ENCODE assay signal across 17 mouse cellular contexts in the genomic region with DNA sequence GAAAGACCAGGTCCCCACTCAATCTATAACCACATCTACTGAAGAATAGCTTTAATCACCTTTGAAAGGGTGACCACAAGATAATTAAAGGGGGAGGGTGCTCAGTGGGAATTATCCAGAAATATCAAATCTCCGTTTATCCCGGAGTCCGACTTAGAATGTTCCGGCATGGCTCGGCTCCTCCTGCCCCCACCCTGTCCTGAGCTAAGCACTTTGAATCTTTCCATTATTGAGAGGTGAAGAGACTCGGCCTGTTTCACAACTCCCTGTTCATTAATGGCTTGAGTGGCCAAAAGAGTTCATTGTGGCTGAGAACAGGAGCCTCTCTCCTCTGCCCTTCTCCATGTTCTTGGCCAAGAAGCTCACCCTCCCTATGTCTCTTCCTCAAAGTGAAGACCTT.
A peak's percentile ranks its signal among the peaks of the same experiment; 100 is the strongest.
DNase-seq lines count a peak whose midpoint lies in the region; ATAC-seq and TF ChIP-seq lines count a peak whose summit lies in the region.
"Had no signal": no experiment of that assay in that cellular context is flagged by ENCODE, and none has a peak within 500 bp of the region (broad histone marks: within the 10 kb centered on the region; RNA-seq: fewer than 3 reads in every experiment).

No protein-coding gene starts in this region.

- peaks cover 14% of the 10 kb centered on the region for H3K4me1 ChIP-seq in forebrain, embryonic 10.5 days
- H3K4me1 ChIP-seq in forebrain, embryonic 15.5 days, result peaks cover 8% of the 10 kb centered on the region
- peaks cover 3% of the 10 kb centered on the region; the same call in 1 of the 2 replicates for H3K4me1 ChIP-seq in lung, postnatal 0 days (ENCODE audit: insufficient read depth, low read depth, low read length)
- peaks cover 16% of the 10 kb centered on the region; the same call in 1 of the 2 replicates for H3K4me1 ChIP-seq in embryonic facial prominence, embryonic 15.5 days
- peaks cover 14% of the 10 kb centered on the region for H3K4me1 ChIP-seq in limb, embryonic 14.5 days (ENCODE audit: control insufficient read depth, insufficient read depth, low read length)
- H3K4me1 ChIP-seq: heart, embryonic 10.5 days; hindbrain, embryonic 12.5 days had no signal

- ATAC-seq in forebrain, embryonic 15.5 days (replicated peaks), result no peak
- peak; percentile 38; the same call in 1 of the 2 replicates for ATAC-seq in lung, postnatal 0 days
- ATAC-seq in embryonic facial prominence, embryonic 15.5 days (ENCODE audit: insufficient number of reproducible peaks, low FRiP score, low TSS enrichment, low read depth), result no peak
- peak; percentile 44; the same call in 1 of the 2 replicates for ATAC-seq in limb, embryonic 14.5 days (ENCODE audit: low FRiP score, low read depth)
- ATAC-seq: forebrain, embryonic 16.5 days; hindbrain, embryonic 16.5 days had no signal

- H3K36me3 ChIP-seq in forebrain, embryonic 10.5 days (replicated peaks), result no peaks in the 10 kb centered on the region
- no peaks in the 10 kb centered on the region for H3K36me3 ChIP-seq in forebrain, embryonic 15.5 days
- no peaks in the 10 kb centered on the region for H3K36me3 ChIP-seq in lung, postnatal 0 days (ENCODE audit: insufficient read depth, low read length)
- H3K36me3 ChIP-seq in embryonic facial prominence, embryonic 15.5 days, result no peaks in the 10 kb centered on the region
- no peaks in the 10 kb centered on the region for H3K36me3 ChIP-seq in limb, embryonic 14.5 days (ENCODE audit: control insufficient read depth, insufficient read depth, low read length)
- H3K36me3 ChIP-seq: embryonic facial prominence, embryonic 12.5 days; heart, embryonic 10.5 days; hindbrain, embryonic 12.5 days had no signal

- DNase-seq in forebrain, embryonic 10.5 days (ENCODE audit: extremely low spot score, low spot score), result no peak
- no peak for DNase-seq in lung, postnatal 0 days (ENCODE audit: low spot score)
- DNase-seq in lung, postnatal 14 days, result no peak
- no peak for DNase-seq in limb, embryonic 14.5 days (ENCODE audit: low spot score)
- DNase-seq in adrenal gland, adult 18-20 months (ENCODE audit: low spot score in 2 of 2), result no peak
- DNase-seq in left cerebral cortex, adult 9 months (ENCODE audit: low spot score in 2 of 2), result no peak
- DNase-seq: adrenal gland, postnatal 14 days; cerebellum, adult 11-12 months; embryo, embryonic 11 days had no signal

- H3K27ac ChIP-seq in forebrain, embryonic 10.5 days, result peak overlapping the region; percentile 2; the same call in 1 of the 2 replicates
- no peak overlapping the region for H3K27ac ChIP-seq in forebrain, embryonic 15.5 days (replicated peaks)
- no peak overlapping the region for H3K27ac ChIP-seq in lung, postnatal 0 days (ENCODE audit: low read length)
- H3K27ac ChIP-seq in embryonic facial prominence, embryonic 15.5 days (replicated peaks), result 0 out of 2 replicates have a peak overlapping the region, but pooled peaks have one; percentile 8
- H3K27ac ChIP-seq in limb, embryonic 14.5 days (replicated peaks; ENCODE audit: low read depth, low read length), result no peak overlapping the region
- H3K27ac ChIP-seq: embryonic facial prominence, embryonic 12.5 days; heart, embryonic 10.5 days; hindbrain, embryonic 12.5 days had no signal

- TF ChIP-seq EP300 in lung, postnatal 0 days (IDR thresholded peaks at IDR 0.05), result no peak

- 75% methylated on average over 6 of the region's 6 CpGs for WGBS in forebrain, embryonic 10.5 days
- WGBS in forebrain, embryonic 15.5 days, result 39% methylated on average over 6 of the region's 6 CpGs
- 73% methylated on average over 6 of the region's 6 CpGs for WGBS in lung, postnatal 0 days
- WGBS in embryonic facial prominence, embryonic 15.5 days, result 33% methylated on average over 6 of the region's 6 CpGs
- WGBS in limb, embryonic 14.5 days, result 37% methylated on average over 6 of the region's 6 CpGs

- no peak for TF ChIP-seq POLR2A in limb, embryonic 14.5 days (IDR thresholded peaks at IDR 0.05; ENCODE audit: borderline replicate concordance, extremely low read depth, insufficient read depth, insufficient read length)

- H3K27me3 ChIP-seq in forebrain, embryonic 10.5 days (ENCODE audit: poor library complexity, severe bottlenecking), result no peaks in the 10 kb centered on the region
- no peaks in the 10 kb centered on the region for H3K27me3 ChIP-seq in forebrain, embryonic 15.5 days
- no peaks in the 10 kb centered on the region for H3K27me3 ChIP-seq in lung, postnatal 0 days (replicated peaks; ENCODE audit: insufficient read depth, low read length)
- H3K27me3 ChIP-seq in embryonic facial prominence, embryonic 15.5 days, result no peaks in the 10 kb centered on the region
- H3K27me3 ChIP-seq in limb, embryonic 14.5 days (ENCODE audit: control insufficient read depth, insufficient read depth, low read length), result no peaks in the 10 kb centered on the region
- H3K27me3 ChIP-seq: embryonic facial prominence, embryonic 12.5 days; hindbrain, embryonic 12.5 days had no signal

- H3K4me2 ChIP-seq in forebrain, embryonic 15.5 days (replicated peaks), result no peak overlapping the region
- H3K4me2 ChIP-seq in lung, postnatal 0 days (replicated peaks; ENCODE audit: low read depth, low read length), result no peak overlapping the region; the same call in 1 of the 2 replicates
- no peak overlapping the region for H3K4me2 ChIP-seq in embryonic facial prominence, embryonic 15.5 days (replicated peaks)
- H3K4me2 ChIP-seq in limb, embryonic 14.5 days (replicated peaks; ENCODE audit: low read depth, low read length, severe bottlenecking), result no peak overlapping the region
- H3K4me2 ChIP-seq: embryonic facial prominence, embryonic 12.5 days; hindbrain, embryonic 12.5 days had no signal

- H3K4me3 ChIP-seq in forebrain, embryonic 10.5 days, result no peak overlapping the region
- no peak overlapping the region for H3K4me3 ChIP-seq in forebrain, embryonic 15.5 days
- no peak overlapping the region for H3K4me3 ChIP-seq in lung, postnatal 0 days (ENCODE audit: low read depth, low read length)
- no peak overlapping the region for H3K4me3 ChIP-seq in embryonic facial prominence, embryonic 15.5 days (replicated peaks)
- no peak overlapping the region for H3K4me3 ChIP-seq in limb, embryonic 14.5 days (replicated peaks; ENCODE audit: low read length)
- H3K4me3 ChIP-seq: embryonic facial prominence, embryonic 12.5 days; erythroblast, embryonic 14.5 days; heart, embryonic 10.5 days; hindbrain, embryonic 12.5 days had no signal

- no peak for TF ChIP-seq CTCF in lung, postnatal 0 days (IDR thresholded peaks at IDR 0.05)

- H3K9me3 ChIP-seq in forebrain, embryonic 10.5 days, result no peaks in the 10 kb centered on the region
- H3K9me3 ChIP-seq in forebrain, embryonic 15.5 days, result no peaks in the 10 kb centered on the region
- no peaks in the 10 kb centered on the region for H3K9me3 ChIP-seq in lung, postnatal 0 days (ENCODE audit: low read length)
- H3K9me3 ChIP-seq in embryonic facial prominence, embryonic 15.5 days (replicated peaks), result no peaks in the 10 kb centered on the region
- no peaks in the 10 kb centered on the region for H3K9me3 ChIP-seq in limb, embryonic 14.5 days (ENCODE audit: control insufficient read depth, low read length)
- H3K9me3 ChIP-seq: embryonic facial prominence, embryonic 12.5 days; heart, embryonic 10.5 days; hindbrain, embryonic 12.5 days had no signal

- no peak overlapping the region for H3K9ac ChIP-seq in forebrain, embryonic 15.5 days (replicated peaks)
- H3K9ac ChIP-seq in lung, postnatal 0 days (replicated peaks; ENCODE audit: low read depth), result no peak overlapping the region
- no peak overlapping the region for H3K9ac ChIP-seq in embryonic facial prominence, embryonic 15.5 days
- H3K9ac ChIP-seq in limb, embryonic 14.5 days (ENCODE audit: low read depth, low read length, severe bottlenecking), result no peak overlapping the region
- H3K9ac ChIP-seq: embryonic facial prominence, embryonic 12.5 days; hindbrain, embryonic 12.5 days had no signal

Comparison
In these comparisons a context has a peak if more than half of its experiments do, and no peak if none do; other contexts are left out.
1. H3K27ac ChIP-seq: peak in forebrain, embryonic 10.5 days (single experiment) and embryonic facial prominence, embryonic 15.5 days (single experiment); none in forebrain, embryonic 15.5 days (single experiment), lung, postnatal 0 days (single experiment) and limb, embryonic 14.5 days (single experiment).
2. ATAC-seq: peak in lung, postnatal 0 days (single experiment) and limb, embryonic 14.5 days (single experiment); none in forebrain, embryonic 15.5 days (single experiment) and embryonic facial prominence, embryonic 15.5 days (single experiment).